Mouse (Mus musculus) spleen, adult 2 months (tissue): ENCODE results near the gene Glyctk. TPM values are rescaled to one million over a fixed set of nuclear protein-coding genes. Genes with fewer than 3 reads are reported as not detected.

Experiments used
- DNase-seq, 2 experiments: peaks; one replicate each; pipeline versions ENCODE4 v3.0.0 to v3.0.0-alpha.2; 2012 to 2021; ENCODE audit warnings: low spot score in 2 of 2, low read depth in 1 of 2
- H3K27ac ChIP-seq: fragments of 200-500 bp; 2 replicates; pipeline ENCODE4 v1.5.1; 2012; ENCODE audit warnings: low read length, inconsistent platforms; ENCODE audit not compliant: insufficient read depth
- H3K27me3 ChIP-seq: fragments of 200-500 bp; 2 replicates; pipeline ENCODE4 v1.6.1; 2012; ENCODE audit warnings: mild to moderate bottlenecking, moderate library complexity, low read length, inconsistent platforms; ENCODE audit not compliant: control insufficient read depth, insufficient read depth
- H3K36me3 ChIP-seq: fragments of 200-500 bp; 2 replicates; pipeline ENCODE4 v1.6.1; 2012; ENCODE audit warnings: mild to moderate bottlenecking, low read length, inconsistent platforms; ENCODE audit not compliant: control insufficient read depth, insufficient read depth
- H3K4me1 ChIP-seq: fragments of 200-500 bp; 2 replicates; pipeline ENCODE4 v1.6.1; 2011; ENCODE audit warnings: inconsistent platforms; ENCODE audit not compliant: control insufficient read depth, insufficient read depth, insufficient read length
- H3K4me3 ChIP-seq: fragments of 200-500 bp; 2 replicates; pipeline ENCODE4 v1.5.1; 2011; ENCODE audit warnings: mild to moderate bottlenecking, inconsistent platforms; ENCODE audit not compliant: insufficient read depth, insufficient read length; ENCODE audit errors: extremely low read depth
- CTCF ChIP-seq: fragments of 200-500 bp; IDR thresholded peaks from 2 replicates; pipeline ENCODE4 v1.5.1; 2011; ENCODE audit warnings: mild to moderate bottlenecking, inconsistent platforms; ENCODE audit not compliant: insufficient read depth, insufficient read length, insufficient replicate concordance; ENCODE audit errors: extremely low read depth
- POLR2A ChIP-seq: fragments of 200-500 bp; IDR thresholded peaks from 2 replicates; pipeline ENCODE4 v1.6.1; 2011; ENCODE audit warnings: low read depth, low read length, inconsistent platforms
- WGBS: fragments of 180-500 bp; shearing (Covaris S2); methylation state at CpG from one replicate; pipeline ENCODE4 v1.1.7; 2018; 5-methylcytosine and 5-hydroxymethylcytosine counted together
- polyA plus RNA-seq: library from polyadenylated mRNA; depleted of rRNA; stranded (reverse); fragments of >200 nt; gene quantifications from 2 replicates; pipeline ENCODE4 v1.2.3, GENCODE M21; 2012

Glyctk gene
- polyA plus RNA-seq, 1 experiment, result 6.5 TPM

DNA sequence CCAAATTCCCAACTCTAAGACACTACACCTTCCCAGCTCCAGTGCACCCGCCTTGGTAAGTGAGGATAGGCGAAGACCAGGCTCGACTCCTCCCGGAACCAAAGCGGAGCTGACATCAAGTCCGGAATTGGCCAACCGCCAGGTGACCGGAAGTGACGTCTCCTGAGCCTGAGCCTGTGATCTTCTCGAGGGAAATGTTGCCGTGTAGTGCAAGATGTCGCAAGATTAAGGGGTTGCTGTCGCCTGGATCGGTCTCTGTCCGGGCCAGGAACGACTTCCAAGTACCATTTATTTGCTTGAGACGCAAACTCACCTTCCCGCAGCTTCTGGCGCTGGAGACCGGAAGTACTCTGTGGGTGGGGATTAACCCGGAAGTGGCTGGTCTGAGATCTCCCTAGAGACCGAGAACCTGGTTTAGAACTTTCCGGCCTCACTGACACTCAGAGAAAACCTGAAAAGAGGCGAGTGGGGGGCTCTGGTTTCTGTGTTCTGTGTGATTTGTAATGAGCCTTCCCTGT, 1.9 kb upstream of the Glyctk start:
- Histone ChIP-seq H3K36me3 (no peaks in the 10 kb centered on the region), H3K4me3 (peak overlapping the region; percentile 68), H3K4me1 (no peaks in the 10 kb centered on the region), H3K27me3 (no peaks in the 10 kb centered on the region), H3K27ac (peak overlapping the region; percentile 96)
- 4% methylated on average over 24 of the region's 24 CpGs for WGBS
- DNase-seq, result peak; percentile 78 to 79
- TF ChIP-seq CTCF, result no peak
- TF ChIP-seq POLR2A, result peak; percentile 23; the same call in 1 of the 2 replicates

DNA sequence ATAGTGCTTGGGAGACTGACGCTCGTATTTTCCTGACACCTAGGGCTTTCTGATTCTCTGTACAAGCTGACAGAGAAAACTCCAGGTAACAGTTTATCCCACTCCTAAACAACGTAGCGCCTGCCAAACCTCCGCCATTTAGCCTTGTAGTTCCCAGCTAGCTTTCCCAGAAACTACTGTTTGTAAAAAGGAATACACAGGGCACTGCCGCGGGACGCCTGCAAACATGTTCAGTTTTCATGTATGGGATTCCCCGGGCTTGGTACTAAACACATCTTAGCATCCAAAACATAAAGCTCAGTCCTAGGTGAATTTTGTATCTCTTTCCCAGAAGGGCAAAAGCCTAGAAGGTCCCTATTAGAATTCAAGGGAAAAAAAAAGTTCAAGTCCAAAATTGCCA, 1.3 kb upstream of the Glyctk start:
- peak overlapping the region; percentile 68; the same call in 1 of the 2 replicates for H3K4me3 ChIP-seq
- no peaks in the 10 kb centered on the region for H3K36me3 ChIP-seq
- 90% methylated on average over 9 of the region's 9 CpGs for WGBS
- no peaks in the 10 kb centered on the region for H3K27me3 ChIP-seq
- DNase-seq, result no peak
- TF ChIP-seq CTCF (no peak), POLR2A (no peak)
- no peak overlapping the region for H3K27ac ChIP-seq
- no peaks in the 10 kb centered on the region for H3K4me1 ChIP-seq

DNA sequence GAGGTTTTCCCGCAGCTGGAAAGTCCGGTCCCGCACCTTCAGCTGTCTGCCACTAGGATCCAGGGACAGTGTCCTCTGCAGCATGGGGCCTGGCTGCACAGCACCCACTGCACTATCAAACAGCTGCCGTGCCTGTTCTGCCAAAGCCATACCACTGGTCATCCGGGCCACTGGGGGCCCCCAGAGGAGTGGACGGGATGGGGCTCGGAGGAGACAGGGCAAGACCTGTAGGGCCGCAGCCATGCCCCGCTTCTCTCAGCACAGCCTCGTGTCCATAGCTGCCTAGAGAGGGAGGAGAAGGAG, 364 bp downstream of the Glyctk start:
- Histone ChIP-seq H3K4me1 (no peaks in the 10 kb centered on the region), H3K36me3 (no peaks in the 10 kb centered on the region), H3K27me3 (no peaks in the 10 kb centered on the region), H3K4me3 (no peak overlapping the region), H3K27ac (no peak overlapping the region)
- TF ChIP-seq CTCF (no peak), POLR2A (no peak)
- WGBS, result 92% methylated on average over 10 of the region's 10 CpGs
- no peak for DNase-seq

DNA sequence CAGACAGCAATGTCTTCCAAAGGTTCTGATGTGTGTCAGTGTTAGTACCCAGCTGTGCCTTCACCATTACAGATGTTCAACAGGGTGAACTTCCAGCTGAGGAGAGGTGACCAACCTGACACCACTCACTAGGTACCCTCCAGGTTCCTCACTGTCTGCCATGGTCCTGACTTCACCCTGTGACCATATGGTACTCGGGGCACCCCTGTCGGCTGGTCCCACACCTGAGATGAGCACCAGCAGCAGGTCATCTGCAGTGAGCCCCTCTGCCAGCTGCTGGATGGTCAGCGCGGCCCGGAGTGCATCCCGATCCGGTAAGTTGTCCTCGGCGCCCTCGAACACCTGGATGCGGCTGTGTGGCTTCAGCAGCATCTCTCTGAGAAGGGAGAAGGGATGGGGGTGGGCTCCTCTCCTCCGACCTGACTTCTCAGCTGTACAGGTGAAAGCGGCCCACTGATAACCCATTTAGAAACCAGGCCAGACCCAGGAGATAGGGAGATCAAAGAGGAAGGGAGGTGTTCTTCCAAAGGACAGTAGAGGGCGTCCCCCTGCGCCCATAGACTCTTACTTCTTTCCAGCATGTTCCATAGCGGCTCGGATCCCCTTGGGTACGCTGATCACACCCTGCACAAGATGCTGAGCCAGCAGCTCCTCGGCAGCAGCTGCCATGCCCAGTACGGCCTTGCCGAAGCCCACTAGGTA, 866 bp downstream of the Glyctk start:
- no peak for DNase-seq
- Histone ChIP-seq H3K4me1 (no peaks in the 10 kb centered on the region), H3K27me3 (no peaks in the 10 kb centered on the region), H3K36me3 (no peaks in the 10 kb centered on the region), H3K4me3 (no peak overlapping the region), H3K27ac (no peak overlapping the region)
- WGBS, result 88% methylated on average over 21 of the region's 21 CpGs
- TF ChIP-seq POLR2A (no peak), CTCF (no peak)

DNA sequence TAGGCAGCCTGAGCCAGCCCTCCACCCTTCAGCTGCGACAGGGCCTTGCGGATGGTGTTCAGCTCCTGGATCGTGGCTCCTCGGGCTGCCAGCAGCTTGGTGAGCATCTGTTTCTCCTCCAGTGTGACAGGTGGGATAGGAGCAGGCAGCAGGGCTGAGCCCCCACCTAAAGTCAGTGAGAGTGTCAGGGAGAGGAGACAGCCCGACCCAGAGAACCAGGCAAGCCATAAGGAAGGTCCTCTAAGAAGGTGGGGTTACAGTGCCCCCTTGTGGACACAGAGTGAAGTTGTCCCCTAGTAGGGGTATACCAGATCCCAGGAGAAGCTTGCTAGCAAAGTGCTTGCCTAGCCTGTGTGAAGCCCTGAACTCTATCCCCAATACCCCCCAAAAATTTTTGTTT, 1.5 kb downstream of the Glyctk start:
- no peaks in the 10 kb centered on the region for H3K27me3 ChIP-seq
- DNase-seq, result peak in 1 of 2 experiments; percentile 47
- 84% methylated on average over 5 of the region's 5 CpGs for WGBS
- no peak for TF ChIP-seq CTCF
- TF ChIP-seq POLR2A, result no peak
- H3K27ac ChIP-seq, result no peak overlapping the region
- H3K4me3 ChIP-seq, result no peak overlapping the region
- H3K36me3 ChIP-seq, result no peaks in the 10 kb centered on the region
- no peaks in the 10 kb centered on the region for H3K4me1 ChIP-seq

DNA sequence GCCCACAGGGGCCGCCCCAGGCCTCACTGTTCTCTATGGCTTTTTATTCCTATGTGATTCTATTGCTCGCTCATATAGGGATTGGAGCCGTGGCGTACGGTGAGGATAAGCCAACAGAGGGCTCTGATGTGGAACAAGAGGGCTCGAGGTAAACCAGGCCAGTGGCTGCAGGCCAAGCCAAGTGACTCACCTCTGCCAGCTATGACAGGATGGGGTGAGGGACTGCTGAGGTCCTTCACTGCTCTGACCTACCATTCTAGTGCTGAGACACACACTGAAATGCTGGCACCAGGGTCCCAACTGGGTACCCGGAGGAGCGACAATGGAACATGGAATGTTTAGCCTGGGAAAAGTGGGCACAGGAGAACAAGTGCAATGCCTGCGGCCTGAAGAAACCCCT, 3.8 kb downstream of the Glyctk start:
- WGBS, result 80% methylated on average over 9 of the region's 9 CpGs
- peaks cover 5% of the 10 kb centered on the region; the same call in 1 of the 2 replicates for H3K27me3 ChIP-seq
- no peak for DNase-seq
- H3K27ac ChIP-seq, result no peak overlapping the region
- TF ChIP-seq CTCF (no peak), POLR2A (no peak)
- no peaks in the 10 kb centered on the region for H3K36me3 ChIP-seq
- no peak overlapping the region for H3K4me3 ChIP-seq
- H3K4me1 ChIP-seq, result no peaks in the 10 kb centered on the region

DNA sequence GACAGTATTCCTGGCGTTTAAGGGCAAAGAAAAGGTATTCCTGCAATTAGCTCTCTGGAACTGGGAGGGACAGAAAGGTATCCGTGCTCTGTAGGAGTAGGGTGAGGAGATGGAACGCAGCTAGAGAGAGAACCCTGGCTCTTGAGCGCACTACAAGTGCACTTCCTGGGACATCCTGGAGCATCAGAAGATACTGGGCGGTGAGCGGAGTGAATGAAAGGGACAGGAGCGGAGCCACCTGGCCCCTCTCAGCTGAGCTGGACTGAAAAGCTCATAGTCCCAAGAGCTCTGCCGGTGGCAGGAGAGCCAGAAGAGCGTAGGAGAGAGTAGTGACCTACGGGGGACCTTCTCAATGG, 8.6 kb downstream of the Glyctk start:
- Histone ChIP-seq H3K27ac (no peak overlapping the region), H3K36me3 (no peaks in the 10 kb centered on the region), H3K4me1 (no peaks in the 10 kb centered on the region), H3K4me3 (no peak overlapping the region), H3K27me3 (peaks cover 17% of the 10 kb centered on the region; the same call in 1 of the 2 replicates)
- TF ChIP-seq CTCF (no peak), POLR2A (no peak)
- 52% methylated on average over 10 of the region's 10 CpGs for WGBS
- DNase-seq, result no peak
